Mouse (Mus musculus): ENCODE measurements around the gene Zfp513.
"Not testable (repeated sequence)": the region's sequence is repeated elsewhere in the genome, so short reads cannot be mapped to it uniquely, and the experiment has no call there.

Zfp513 gene

DNA sequence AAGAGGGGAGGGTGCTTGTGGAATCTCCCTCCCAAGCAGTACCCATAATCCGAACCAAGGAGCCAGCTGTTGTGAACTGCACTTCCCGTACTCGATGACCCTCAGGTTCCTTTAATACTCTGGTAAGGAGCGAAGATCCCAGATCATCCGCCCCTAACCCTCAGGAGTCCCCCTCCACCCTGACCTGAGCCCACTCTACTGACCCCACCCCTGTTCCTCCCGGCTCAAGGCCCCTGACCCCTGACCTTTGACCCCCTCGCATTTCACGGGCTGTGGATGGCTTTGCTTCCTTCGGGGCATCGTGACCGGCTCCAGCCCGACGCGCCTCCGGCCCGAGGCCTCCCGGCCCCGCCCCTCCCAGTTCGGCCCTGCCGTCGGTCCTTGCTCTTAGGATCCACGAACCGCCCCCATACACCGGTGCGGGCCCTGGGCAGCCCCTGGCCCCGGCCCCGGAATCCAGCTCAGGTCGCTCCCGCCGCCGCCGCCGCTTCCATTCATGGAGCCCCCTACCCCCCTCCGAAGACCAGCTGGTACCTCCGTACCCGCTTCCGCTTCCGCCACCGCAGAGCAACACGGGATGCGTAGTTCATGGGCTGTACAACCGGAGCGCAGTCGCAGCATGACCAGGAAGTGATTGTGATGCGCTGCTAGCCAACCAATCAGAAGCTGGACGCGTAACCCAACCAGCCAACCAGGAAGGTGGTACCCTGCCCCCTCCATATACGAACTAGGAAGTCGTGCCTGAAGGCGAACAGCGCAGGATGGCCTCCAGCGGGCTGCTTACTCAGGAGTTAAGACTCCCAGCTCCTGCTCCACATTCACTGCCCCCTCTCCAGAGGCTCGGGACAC lies at the start of gene Zfp513:
Gene Zfp513, minus strand, starts transcription at position 562 of the 849 bp plus-strand sequence.
- peak; percentile 99 for DNase-seq (ENCODE audit: low read depth, low spot score)

DNA sequence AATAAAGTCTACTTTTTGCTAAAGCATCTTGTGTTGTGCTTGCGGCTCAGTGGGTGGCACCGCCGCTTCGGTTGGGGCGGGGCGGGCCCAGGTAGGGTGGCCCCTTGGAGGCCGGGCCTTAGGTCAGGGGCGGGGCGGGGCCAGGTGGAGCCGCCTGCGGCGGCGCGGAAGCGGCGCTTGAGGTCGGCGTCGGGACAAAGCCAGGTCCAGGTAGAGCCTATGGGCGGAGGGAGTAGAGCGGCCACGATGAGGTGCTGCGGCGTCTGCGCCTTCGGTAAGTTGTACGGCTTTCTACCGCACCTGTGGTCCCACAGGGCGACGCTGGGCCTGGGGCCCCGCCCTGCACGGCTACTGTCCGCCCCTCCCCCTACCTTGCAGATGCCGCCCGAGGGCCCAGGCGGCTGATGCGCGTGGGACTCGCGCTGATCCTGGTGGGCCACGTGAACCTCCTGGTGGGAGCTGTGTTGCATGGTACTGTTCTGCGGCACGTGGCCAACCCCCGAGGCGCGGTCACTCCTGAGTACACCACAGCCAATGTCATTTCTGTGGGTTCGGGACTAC lies 49.5 kb upstream of the Zfp513 start, which contains the start of gene Krtcap3:
Gene Krtcap3, plus strand, starts transcription at position 151 of the 561 bp plus-strand sequence.
- peak; percentile 53 for DNase-seq (ENCODE audit: low read depth, low spot score)

GRCm38 (mm10) chr5:31250716-31251115 lies 48.6 kb upstream of the Zfp513 start:
- no peak for DNase-seq (ENCODE audit: low read depth, low spot score)

- DNase-seq (ENCODE audit: low read depth, low spot score), result no peak
These were observed 40.1 kb upstream of the Zfp513 start for GRCm38 (mm10) chr5:31242191-31242590.

- no peak for DNase-seq (ENCODE audit: low read depth, low spot score)
These were observed 39.5 kb upstream of the Zfp513 start for GRCm38 (mm10) chr5:31241522-31242034.

GRCm38 (mm10) chr5:31240637-31241521 lies 38.8 kb upstream of the Zfp513 start, which contains the start of the genes Nrbp1 and Gm9970:
Gene Nrbp1 (plus strand): TSS chr5:31240864.
Gene Gm9970 (minus strand): TSS chr5:31241232.
- DNase-seq (ENCODE audit: low read depth, low spot score), result peak; percentile 93

DNA sequence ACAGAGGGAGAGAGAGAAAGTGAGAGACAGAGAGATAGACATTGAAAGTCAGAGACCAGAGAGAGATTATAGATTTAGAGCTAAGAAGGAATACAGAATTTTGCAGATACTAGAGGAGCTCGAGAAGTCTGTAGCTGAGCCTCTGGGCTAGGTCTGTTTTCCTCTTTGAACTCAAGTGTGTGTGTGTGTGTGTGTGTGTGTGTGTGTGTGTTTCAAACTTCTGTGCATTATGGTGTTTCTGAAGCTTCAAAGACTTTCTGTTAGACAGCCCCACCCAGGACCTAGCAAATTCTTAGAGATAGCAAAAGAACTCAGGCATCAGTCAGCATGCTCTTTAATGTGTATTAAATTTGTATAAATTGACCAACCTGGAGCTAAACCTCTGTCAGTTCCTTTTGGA lies 24.5 kb upstream of the Zfp513 start:
- DNase-seq (ENCODE audit: low read depth, low spot score), result no peak

- DNase-seq (ENCODE audit: low read depth, low spot score), result no peak
These were observed 20.6 kb upstream of the Zfp513 start for GRCm38 (mm10) chr5:31222696-31223095.

DNA sequence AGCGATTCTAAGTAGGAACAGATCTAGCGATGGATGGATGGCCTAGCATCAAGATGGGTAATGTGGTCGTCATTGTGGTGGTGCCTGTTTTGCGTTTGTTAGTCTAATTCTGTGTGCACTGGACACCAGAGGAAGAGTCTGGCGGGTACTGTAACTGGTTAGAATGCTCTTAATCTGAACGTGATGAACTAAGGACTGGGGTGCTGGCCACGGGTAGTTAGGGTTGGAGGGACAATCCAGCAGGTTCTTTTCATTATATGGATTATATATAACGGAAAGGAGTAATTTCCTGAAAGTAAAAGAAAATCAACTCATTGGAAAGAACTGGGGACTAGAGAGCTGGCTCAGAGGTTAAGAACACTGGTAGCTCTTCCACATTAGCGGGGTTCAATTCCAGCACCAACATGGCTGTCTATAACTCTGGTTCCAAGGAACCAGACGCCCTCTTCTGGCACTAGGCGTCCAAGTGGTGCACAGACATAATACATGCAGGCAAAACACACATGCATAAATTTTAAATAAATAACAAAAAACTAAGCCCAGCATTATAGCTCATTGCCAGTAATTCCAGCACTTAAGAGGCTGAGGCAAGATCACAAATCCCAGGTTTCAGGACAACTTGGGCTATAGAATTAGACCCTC lies 19.3 kb upstream of the Zfp513 start:
- peak; percentile 66 for DNase-seq (ENCODE audit: low read depth, low spot score)

DNA sequence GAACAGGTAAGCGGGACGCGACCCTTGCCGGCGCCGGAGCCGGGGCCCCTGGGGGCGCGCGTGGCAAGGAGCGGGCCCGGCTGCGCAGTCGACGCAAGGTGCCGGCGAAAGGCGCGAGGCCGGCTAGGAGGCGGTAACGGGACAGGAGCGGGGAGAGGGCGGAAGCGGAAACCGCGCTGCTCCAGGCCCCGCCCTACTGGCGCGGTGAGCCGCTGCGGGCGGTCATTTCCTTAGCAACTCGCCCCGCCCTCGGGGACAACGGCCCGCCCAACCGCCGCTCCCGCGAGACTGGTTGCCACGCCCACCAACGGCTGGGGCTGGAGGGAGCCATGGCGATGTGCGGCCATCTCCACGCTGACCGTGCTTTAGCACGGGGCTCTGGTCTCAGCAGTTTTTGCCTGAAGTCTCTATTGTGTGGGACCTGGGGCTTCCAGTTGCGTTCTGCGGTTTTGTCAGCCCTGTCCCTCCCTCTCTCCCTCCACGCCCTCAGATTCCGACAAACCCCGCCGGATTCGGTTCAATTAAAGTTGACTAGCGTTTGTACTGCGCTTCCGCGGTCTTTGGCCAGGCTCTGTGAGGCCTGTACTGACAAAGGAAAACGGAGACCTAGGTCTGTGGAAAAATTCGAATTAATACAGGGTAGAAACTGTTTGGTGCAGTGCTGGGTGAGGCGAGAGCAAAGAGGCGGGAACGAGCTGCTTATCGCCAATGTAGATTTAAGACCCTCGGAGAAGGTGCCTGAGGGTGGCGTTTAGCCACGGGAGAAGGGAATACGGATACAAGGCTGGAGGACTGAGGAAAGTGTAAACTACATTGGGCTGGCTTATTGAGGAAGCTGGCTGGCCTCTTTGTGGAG lies 18.6 kb upstream of the Zfp513 start, which contains the start of gene Ppm1g:
Gene Ppm1g, minus strand, starts transcription at position 240 of the 856 bp plus-strand sequence.
- peak; percentile 95 for DNase-seq (ENCODE audit: low read depth, low spot score)

- peak; percentile 48 for DNase-seq (ENCODE audit: low read depth, low spot score)
These were observed 17.9 kb upstream of the Zfp513 start for GRCm38 (mm10) chr5:31219911-31220447.

DNA sequence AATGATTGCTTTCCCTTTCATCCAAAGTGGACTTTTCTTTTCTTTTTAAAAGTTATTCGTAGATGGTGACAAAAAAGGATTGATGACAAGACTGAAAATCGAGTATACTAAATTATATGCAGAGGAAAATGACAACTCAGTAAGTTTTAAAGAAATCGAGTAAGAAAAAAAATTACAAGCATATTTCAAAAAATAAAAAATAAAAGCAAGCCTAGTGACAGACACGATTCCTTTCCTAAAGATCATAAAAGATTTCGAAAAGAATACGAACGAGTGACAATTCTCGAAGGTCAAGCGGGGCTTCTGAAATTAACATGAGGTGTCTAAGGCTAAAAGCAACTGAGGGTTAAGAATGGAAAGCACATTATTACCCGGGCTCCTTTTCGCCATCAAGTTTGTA lies 17.4 kb upstream of the Zfp513 start:
- DNase-seq (ENCODE audit: low read depth, low spot score), result no peak

DNA sequence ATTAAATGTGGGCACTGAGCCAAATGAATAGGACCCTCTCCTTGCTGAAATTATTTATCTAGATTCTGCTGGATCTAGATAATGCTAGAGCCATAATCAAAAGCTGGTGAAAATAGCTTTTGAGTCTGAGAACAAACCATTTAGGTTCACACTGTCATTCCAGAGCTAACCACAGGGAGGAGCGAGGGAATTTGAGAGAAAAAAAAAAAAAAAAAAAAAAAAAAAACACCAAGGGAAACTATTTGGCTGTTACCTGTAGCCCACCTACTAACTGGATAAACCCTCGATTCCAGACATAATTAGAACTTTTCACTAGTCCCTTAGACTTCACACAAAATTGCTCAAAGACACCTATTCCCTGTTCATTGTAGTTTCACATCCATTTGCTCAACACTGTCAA lies 17.0 kb upstream of the Zfp513 start:
- DNase-seq (ENCODE audit: low read depth, low spot score), result peak; percentile 43

GRCm38 (mm10) chr5:31218294-31218693 lies 16.2 kb upstream of the Zfp513 start:
- DNase-seq (ENCODE audit: low read depth, low spot score), result no peak

DNA sequence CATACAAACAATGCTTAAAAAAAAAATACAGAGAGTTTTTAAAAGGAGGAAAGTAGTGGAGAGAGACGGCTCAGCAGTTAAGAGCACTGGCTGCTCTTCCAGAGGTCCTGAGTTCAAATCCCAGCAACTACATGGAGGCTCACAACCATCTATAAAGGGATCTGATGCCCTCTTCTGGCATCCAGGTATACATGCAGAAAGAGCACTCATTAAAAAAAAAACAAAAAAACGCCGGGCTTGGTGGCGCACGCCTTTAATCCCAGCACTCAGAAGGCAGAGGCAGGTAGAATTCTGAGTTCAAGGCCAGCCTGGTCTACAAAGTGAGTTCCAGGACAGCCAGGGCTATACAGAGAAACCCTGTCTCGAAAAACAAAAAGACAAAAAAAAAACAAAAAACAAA lies 14.5 kb upstream of the Zfp513 start:
- DNase-seq (ENCODE audit: low read depth, low spot score), result not testable (repeated sequence)

GRCm38 (mm10) chr5:31204421-31204820 lies 2.3 kb upstream of the Zfp513 start:
- DNase-seq (ENCODE audit: low read depth, low spot score), result no peak

GRCm38 (mm10) chr5:31203866-31204265 lies 1.8 kb upstream of the Zfp513 start:
- DNase-seq (ENCODE audit: low read depth, low spot score), result no peak

- no peak for DNase-seq (ENCODE audit: low read depth, low spot score)
These were observed 830 bp upstream of the Zfp513 start for GRCm38 (mm10) chr5:31202933-31203332.

GRCm38 (mm10) chr5:31201042-31201741 lies 911 bp downstream of the Zfp513 start:
- DNase-seq (ENCODE audit: low read depth, low spot score), result peak; percentile 12
